Mouse (Mus musculus) kidney, adult 2 months (tissue): ENCODE results near the gene Msh4. TPM values are rescaled to one million over a fixed set of nuclear protein-coding genes. Genes with fewer than 3 reads are reported as not detected.
A peak's percentile ranks its signal among the peaks of the same experiment; 100 is the strongest.

Source experiments
- DNase-seq: peaks from one replicate; pipeline ENCODE4 v3.0.0; 2021
- H3K27ac ChIP-seq: fragments of 200-500 bp; 2 replicates; pipeline ENCODE4 v1.5.1; 2012; ENCODE audit warnings: low read depth, low read length, control low read depth, inconsistent platforms; ENCODE audit not compliant: insufficient read depth
- H3K27me3 ChIP-seq: fragments of 200-500 bp; replicated peaks from 2 replicates; pipeline ENCODE4 v1.6.1; 2012; ENCODE audit warnings: mild to moderate bottlenecking, moderate library complexity, low read length, inconsistent platforms; ENCODE audit not compliant: control insufficient read depth, insufficient read depth
- H3K36me3 ChIP-seq: fragments of 200-500 bp; 2 replicates; pipeline ENCODE4 v1.6.1; 2012; ENCODE audit warnings: mild to moderate bottlenecking, moderate library complexity, low read length, inconsistent platforms; ENCODE audit not compliant: control insufficient read depth, insufficient read depth
- H3K4me1 ChIP-seq: fragments of 200-500 bp; 2 replicates; pipeline ENCODE4 v1.6.1; 2011; ENCODE audit warnings: low read length; ENCODE audit not compliant: control insufficient read depth, insufficient read depth
- H3K4me3 ChIP-seq: fragments of 200-500 bp; 2 replicates; pipeline ENCODE4 v1.5.1; 2011; ENCODE audit warnings: mild to moderate bottlenecking, low read depth, low read length, control low read depth; ENCODE audit not compliant: insufficient read depth
- CTCF ChIP-seq: fragments of 200-500 bp; conservative IDR thresholded peaks from 2 replicates; pipeline ENCODE4 v1.5.1; 2011; ENCODE audit warnings: low read depth, mild to moderate bottlenecking, control low read depth, low read length, moderate library complexity, mixed read lengths; ENCODE audit not compliant: insufficient read depth, insufficient read length
- POLR2A ChIP-seq: fragments of 200-500 bp; IDR thresholded peaks from one replicate; pipeline ENCODE4 v1.6.1; 2011; ENCODE audit warnings: low read depth, low read length, control low read depth
- WGBS: fragments of 180-500 bp; shearing (Covaris S2); methylation state at CpG from one replicate; pipeline ENCODE4 v1.1.7; 2018; 5-methylcytosine and 5-hydroxymethylcytosine counted together
- polyA plus RNA-seq: library from polyadenylated mRNA; depleted of rRNA; stranded (reverse); fragments of >200 nt; gene quantifications from 2 replicates; pipeline ENCODE4 v1.2.3, GENCODE M21; 2012

The Msh4 gene
- polyA plus RNA-seq, 1 experiment = 0.06 TPM

- Histone ChIP-seq H3K36me3 (no peaks in the 10 kb centered on the region), H3K4me1 (no peaks in the 10 kb centered on the region), H3K4me3 (no peak overlapping the region), H3K27me3 (no peaks in the 10 kb centered on the region), H3K27ac (no peak overlapping the region)
- DNase-seq = no peak
- WGBS = 83% methylated on average over 10 of the region's 10 CpGs
- TF ChIP-seq CTCF = no peak
- TF ChIP-seq POLR2A = no peak
Observed at GRCm38 (mm10) chr3:153858350-153859001, 47.5 kb downstream of the Msh4 start.

- H3K4me1 ChIP-seq = no peaks in the 10 kb centered on the region
- TF ChIP-seq POLR2A (no peak), CTCF (no peak)
- H3K36me3 ChIP-seq = no peaks in the 10 kb centered on the region
- 73% methylated on average over 8 of the region's 8 CpGs for WGBS
- no peaks in the 10 kb centered on the region for H3K27me3 ChIP-seq
- no peak for DNase-seq
- no peak overlapping the region for H3K27ac ChIP-seq
- H3K4me3 ChIP-seq = no peak overlapping the region
Observed at GRCm38 (mm10) chr3:153852266-153852665, 53.7 kb downstream of the Msh4 start.

GRCm38 (mm10) chr3:153850759-153851158 is 55.2 kb downstream of the Msh4 start:
- 95% methylated on average over 7 of the region's 7 CpGs for WGBS

GRCm38 (mm10) chr3:153849368-153850015 is 56.4 kb downstream of the Msh4 start:
- H3K4me3 ChIP-seq = no peak overlapping the region
- H3K27me3 ChIP-seq = no peaks in the 10 kb centered on the region
- 11% methylated on average over 5 of the region's 5 CpGs for WGBS
- peak; percentile 36 for DNase-seq
- no peak for TF ChIP-seq POLR2A
- TF ChIP-seq CTCF = no peak
- no peaks in the 10 kb centered on the region for H3K36me3 ChIP-seq
- H3K4me1 ChIP-seq = no peaks in the 10 kb centered on the region
- no peak overlapping the region for H3K27ac ChIP-seq

More at GRCm38 (mm10) chr3:153850759-153851158, 55.2 kb downstream of the Msh4 start:
- H3K4me1 ChIP-seq = no peaks in the 10 kb centered on the region
- DNase-seq = no peak
- H3K36me3 ChIP-seq = no peaks in the 10 kb centered on the region
- TF ChIP-seq CTCF (no peak), POLR2A (no peak)
- H3K4me3 ChIP-seq = no peak overlapping the region
- no peaks in the 10 kb centered on the region for H3K27me3 ChIP-seq
- H3K27ac ChIP-seq = no peak overlapping the region

GRCm38 (mm10) chr3:153847207-153847733 is 58.7 kb downstream of the Msh4 start:
- no peaks in the 10 kb centered on the region for H3K4me1 ChIP-seq
- H3K4me3 ChIP-seq = no peak overlapping the region
- no peak for DNase-seq
- no peaks in the 10 kb centered on the region for H3K27me3 ChIP-seq
- no peaks in the 10 kb centered on the region for H3K36me3 ChIP-seq
- TF ChIP-seq CTCF (no peak), POLR2A (no peak)
- WGBS = 84% methylated on average over 7 of the region's 7 CpGs
- no peak overlapping the region for H3K27ac ChIP-seq

- H3K27ac ChIP-seq = no peak overlapping the region
- no peaks in the 10 kb centered on the region for H3K27me3 ChIP-seq
- WGBS = 98% methylated on average over 4 of the region's 4 CpGs
- DNase-seq = no peak
- no peaks in the 10 kb centered on the region for H3K36me3 ChIP-seq
- TF ChIP-seq CTCF (no peak), POLR2A (no peak)
- no peak overlapping the region for H3K4me3 ChIP-seq
- H3K4me1 ChIP-seq = no peaks in the 10 kb centered on the region
Observed at GRCm38 (mm10) chr3:153846109-153846508, 59.8 kb downstream of the Msh4 start.

- Histone ChIP-seq H3K4me1 (no peaks in the 10 kb centered on the region), H3K27ac (no peak overlapping the region), H3K4me3 (no peak overlapping the region), H3K27me3 (no peaks in the 10 kb centered on the region), H3K36me3 (no peaks in the 10 kb centered on the region)
- no peak for DNase-seq
- no peak for TF ChIP-seq POLR2A
- TF ChIP-seq CTCF = no peak
- 90% methylated on average over 2 of the region's 2 CpGs for WGBS
Observed at GRCm38 (mm10) chr3:153845500-153845899, 60.4 kb downstream of the Msh4 start.
